Mouse (Mus musculus): ENCODE data around the gene Aldh1b1. TPM values are rescaled to one million over a fixed set of nuclear protein-coding genes. Genes with fewer than 3 reads are reported as not detected.

Gene Aldh1b1
- polyA plus RNA-seq, 1 experiment, result not detected

GRCm38 (mm10) chr4:45808034-45808433 lies 9.2 kb downstream of the Aldh1b1 start:
- TF ChIP-seq GATA1 (IDR thresholded peaks at IDR 0.05; ENCODE audit: low read length), result no peak

- TF ChIP-seq GATA1 (IDR thresholded peaks at IDR 0.05; ENCODE audit: low read length), result no peak
These were observed 12.4 kb downstream of the Aldh1b1 start for GRCm38 (mm10) chr4:45811250-45811649.

- no peak for TF ChIP-seq GATA1 (IDR thresholded peaks at IDR 0.05; ENCODE audit: low read length)
These were observed 16.7 kb downstream of the Aldh1b1 start for GRCm38 (mm10) chr4:45815542-45815941.

- TF ChIP-seq GATA1 (IDR thresholded peaks at IDR 0.05; ENCODE audit: low read length), result no peak
These were observed 20.0 kb downstream of the Aldh1b1 start for GRCm38 (mm10) chr4:45818814-45819207.

GRCm38 (mm10) chr4:45819208-45819931 lies 20.5 kb downstream of the Aldh1b1 start:
- TF ChIP-seq GATA1 (IDR thresholded peaks at IDR 0.05; ENCODE audit: low read length), result no peak

- TF ChIP-seq GATA1 (IDR thresholded peaks at IDR 0.05; ENCODE audit: low read length), result no peak
These were observed 21.4 kb downstream of the Aldh1b1 start for GRCm38 (mm10) chr4:45820074-45820830.

GRCm38 (mm10) chr4:45821995-45822394 lies 23.2 kb downstream of the Aldh1b1 start:
- TF ChIP-seq GATA1 (IDR thresholded peaks at IDR 0.05; ENCODE audit: low read length), result no peak

- TF ChIP-seq GATA1 (IDR thresholded peaks at IDR 0.05; ENCODE audit: low read length), result no peak
These were observed 24.2 kb downstream of the Aldh1b1 start for GRCm38 (mm10) chr4:45822781-45823575.

GRCm38 (mm10) chr4:45824049-45824760 lies 25.4 kb downstream of the Aldh1b1 start:
- TF ChIP-seq GATA1 (IDR thresholded peaks at IDR 0.05; ENCODE audit: low read length), result no peak

- no peak for TF ChIP-seq GATA1 (IDR thresholded peaks at IDR 0.05; ENCODE audit: low read length)
These were observed 26.1 kb downstream of the Aldh1b1 start for GRCm38 (mm10) chr4:45824761-45825556.

- TF ChIP-seq GATA1 (IDR thresholded peaks at IDR 0.05; ENCODE audit: low read length), result no peak
These were observed 27.6 kb downstream of the Aldh1b1 start, which contains the start of gene Igfbpl1 for GRCm38 (mm10) chr4:45826275-45827040. Gene Igfbpl1, minus strand, starts transcription at chr4:45826923.

- TF ChIP-seq GATA1 (IDR thresholded peaks at IDR 0.05; ENCODE audit: low read length), result no peak
These were observed 31.3 kb downstream of the Aldh1b1 start for GRCm38 (mm10) chr4:45829907-45830759.

GRCm38 (mm10) chr4:45831996-45832395 lies 33.2 kb downstream of the Aldh1b1 start:
- no peak for TF ChIP-seq GATA1 (IDR thresholded peaks at IDR 0.05; ENCODE audit: low read length)
